Mouse (Mus musculus) kidney, embryonic 16.5 days (tissue): ENCODE measurements at regions not wholly inside any gene's neighbourhood (a gene's known extent, or its start where the extent isn't known, plus 50 kb on each side); places are given as distances from the start of the nearest gene placed in this dataset.

Experiments used
- ATAC-seq: fragments of 200-750 bp; cut with Nextera tagmentation; 2 replicates; pipeline ENCODE4 v1.8.0; 2017; ENCODE audit warnings: moderate TSS enrichment; ENCODE audit not compliant: low FRiP score, low TSS enrichment
- H3K27ac ChIP-seq: fragments of 300-500 bp; sonication (generic); 2 replicates; pipeline ENCODE4 v1.5.1; 2014; ENCODE audit warnings: low read length
- H3K27me3 ChIP-seq: fragments of 300-500 bp; sonication (generic); 2 replicates; pipeline ENCODE4 v1.6.1; 2014; ENCODE audit warnings: low read length, control low read depth, mixed read lengths; ENCODE audit not compliant: insufficient read depth
- H3K36me3 ChIP-seq: fragments of 300-500 bp; sonication (generic); 2 replicates; pipeline ENCODE4 v1.6.1; 2014; ENCODE audit warnings: low read length, control low read depth, mixed read lengths; ENCODE audit not compliant: insufficient read depth
- H3K4me1 ChIP-seq: fragments of 300-500 bp; sonication (generic); 2 replicates; pipeline ENCODE4 v1.6.1; 2014; ENCODE audit warnings: low read length, control low read depth, mixed read lengths; ENCODE audit not compliant: insufficient read depth
- H3K4me2 ChIP-seq: fragments of 300-500 bp; sonication (generic); replicated peaks from 2 replicates; pipeline ENCODE4 v1.6.1; 2014; ENCODE audit warnings: low read depth, low read length
- H3K4me3 ChIP-seq: fragments of 300-500 bp; sonication (generic); 2 replicates; pipeline ENCODE4 v1.5.1; 2014; ENCODE audit warnings: mild to moderate bottlenecking, low read length
- H3K9ac ChIP-seq: fragments of 300-500 bp; sonication (generic); replicated peaks from 2 replicates; pipeline ENCODE4 v1.6.1; 2014; ENCODE audit warnings: low read length
- H3K9me3 ChIP-seq: fragments of 300-500 bp; sonication (generic); 2 replicates; pipeline ENCODE4 v1.6.1; 2016; ENCODE audit warnings: low read length, control low read depth
- WGBS: fragments of 180-500 bp; shearing (Covaris S2); extraction: QIAGEN DNeasy Blood & Tissue Kit; methylation state at CpG from one replicate; pipeline ENCODE4 v1.1.7; 2014; 5-methylcytosine and 5-hydroxymethylcytosine counted together

GRCm38 (mm10) chr12:109926643-109927042 is 326.5 kb upstream of the Rtl1 start:
- Histone ChIP-seq H3K9ac (no peak overlapping the region), H3K9me3 (no peaks in the 10 kb centered on the region), H3K36me3 (no peaks in the 10 kb centered on the region), H3K27me3 (0 out of 2 replicates have a peak, but pooled peaks cover 2% of the 10 kb centered on the region), H3K27ac (no peak overlapping the region), H3K4me3 (no peak overlapping the region), H3K4me2 (no peak overlapping the region), H3K4me1 (no peaks in the 10 kb centered on the region)
- no peak for ATAC-seq
- WGBS = 59% methylated on average over 12 of the region's 12 CpGs

GRCm38 (mm10) chr12:109946179-109946578 is 332.7 kb upstream of the Dio3 start:
- ATAC-seq = no peak
- no peaks in the 10 kb centered on the region for H3K9me3 ChIP-seq
- H3K4me2 ChIP-seq = no peak overlapping the region
- no peaks in the 10 kb centered on the region; the same call in 1 of the 2 replicates for H3K4me1 ChIP-seq
- no peaks in the 10 kb centered on the region for H3K27me3 ChIP-seq
- H3K4me3 ChIP-seq = no peak overlapping the region
- no peak overlapping the region for H3K9ac ChIP-seq
- no peak overlapping the region for H3K27ac ChIP-seq
- no peaks in the 10 kb centered on the region for H3K36me3 ChIP-seq
- 85% methylated on average over 3 of the region's 3 CpGs for WGBS

- Histone ChIP-seq H3K9ac (no peak overlapping the region), H3K27ac (no peak overlapping the region), H3K4me2 (no peak overlapping the region), H3K27me3 (no peaks in the 10 kb centered on the region), H3K9me3 (no peaks in the 10 kb centered on the region), H3K36me3 (no peaks in the 10 kb centered on the region), H3K4me3 (no peak overlapping the region), H3K4me1 (no peaks in the 10 kb centered on the region; the same call in 1 of the 2 replicates)
- 25% methylated on average over 1 of the region's 1 CpGs for WGBS
- ATAC-seq = no peak
Observed at GRCm38 (mm10) chr12:109946936-109947335, 331.9 kb upstream of the Dio3 start.

GRCm38 (mm10) chr12:109947886-109948433 is 330.9 kb upstream of the Dio3 start:
- Histone ChIP-seq H3K27ac (no peak overlapping the region), H3K9me3 (no peaks in the 10 kb centered on the region), H3K4me2 (no peak overlapping the region), H3K9ac (no peak overlapping the region), H3K4me1 (no peaks in the 10 kb centered on the region; the same call in 1 of the 2 replicates), H3K36me3 (no peaks in the 10 kb centered on the region), H3K27me3 (no peaks in the 10 kb centered on the region), H3K4me3 (no peak overlapping the region)
- WGBS = 49% methylated on average over 7 of the region's 7 CpGs
- ATAC-seq = no peak

- Histone ChIP-seq H3K36me3 (no peaks in the 10 kb centered on the region), H3K9me3 (no peaks in the 10 kb centered on the region), H3K4me3 (no peak overlapping the region), H3K27ac (no peak overlapping the region), H3K9ac (no peak overlapping the region), H3K27me3 (no peaks in the 10 kb centered on the region), H3K4me1 (no peaks in the 10 kb centered on the region; the same call in 1 of the 2 replicates), H3K4me2 (no peak overlapping the region)
- ATAC-seq = peak; percentile 55; the same call in 1 of the 2 replicates
- WGBS = 26% methylated on average over 16 of the region's 16 CpGs
Observed at GRCm38 (mm10) chr12:109948434-109948984, 330.4 kb upstream of the Dio3 start.

GRCm38 (mm10) chr12:109949231-109949965 is 329.5 kb upstream of the Dio3 start:
- no peak overlapping the region for H3K9ac ChIP-seq
- no peak overlapping the region for H3K27ac ChIP-seq
- no peaks in the 10 kb centered on the region; the same call in 1 of the 2 replicates for H3K4me1 ChIP-seq
- no peaks in the 10 kb centered on the region for H3K9me3 ChIP-seq
- H3K36me3 ChIP-seq = no peaks in the 10 kb centered on the region
- H3K4me3 ChIP-seq = no peak overlapping the region
- 0 out of 2 replicates have a peak, but pooled peaks have one; percentile 16 for ATAC-seq
- 74% methylated on average over 17 of the region's 17 CpGs for WGBS
- H3K4me2 ChIP-seq = no peak overlapping the region
- H3K27me3 ChIP-seq = no peaks in the 10 kb centered on the region

- no peak overlapping the region for H3K4me2 ChIP-seq
- H3K9me3 ChIP-seq = no peaks in the 10 kb centered on the region
- H3K36me3 ChIP-seq = no peaks in the 10 kb centered on the region
- H3K4me3 ChIP-seq = no peak overlapping the region
- no peak overlapping the region for H3K27ac ChIP-seq
- 41% methylated on average over 6 of the region's 6 CpGs for WGBS
- no peaks in the 10 kb centered on the region; the same call in 1 of the 2 replicates for H3K4me1 ChIP-seq
- ATAC-seq = no peak
- H3K9ac ChIP-seq = no peak overlapping the region
- no peaks in the 10 kb centered on the region for H3K27me3 ChIP-seq
Observed at GRCm38 (mm10) chr12:109950632-109951031, 328.2 kb upstream of the Dio3 start.

- Histone ChIP-seq H3K27me3 (no peaks in the 10 kb centered on the region), H3K27ac (no peak overlapping the region), H3K9me3 (no peaks in the 10 kb centered on the region), H3K4me1 (no peaks in the 10 kb centered on the region; the same call in 1 of the 2 replicates), H3K36me3 (no peaks in the 10 kb centered on the region), H3K4me2 (no peak overlapping the region), H3K9ac (no peak overlapping the region), H3K4me3 (no peak overlapping the region)
- WGBS = 91% methylated on average over 12 of the region's 12 CpGs
- ATAC-seq = no peak
Observed at GRCm38 (mm10) chr12:109951473-109951872, 327.4 kb upstream of the Dio3 start.

GRCm38 (mm10) chr12:109951884-109952456 is 326.9 kb upstream of the Dio3 start:
- H3K9ac ChIP-seq = no peak overlapping the region
- H3K27ac ChIP-seq = no peak overlapping the region
- 83% methylated on average over 10 of the region's 10 CpGs for WGBS
- ATAC-seq = no peak
- no peak overlapping the region for H3K4me3 ChIP-seq
- H3K27me3 ChIP-seq = no peaks in the 10 kb centered on the region
- no peak overlapping the region for H3K4me2 ChIP-seq
- H3K36me3 ChIP-seq = no peaks in the 10 kb centered on the region
- no peaks in the 10 kb centered on the region for H3K9me3 ChIP-seq
- no peaks in the 10 kb centered on the region; the same call in 1 of the 2 replicates for H3K4me1 ChIP-seq
